Mouse (Mus musculus): ENCODE data around the gene Prep. TPM values are rescaled to one million over a fixed set of nuclear protein-coding genes. Genes with fewer than 3 reads are reported as not detected.
A peak's percentile ranks its signal among the peaks of the same experiment; 100 is the strongest.
"Not testable (repeated sequence)": the region's sequence is repeated elsewhere in the genome, so short reads cannot be mapped to it uniquely, and the experiment has no call there.

Prep gene
- polyA plus RNA-seq, 1 experiment from 2014 or later, result 36.2 TPM

DNA sequence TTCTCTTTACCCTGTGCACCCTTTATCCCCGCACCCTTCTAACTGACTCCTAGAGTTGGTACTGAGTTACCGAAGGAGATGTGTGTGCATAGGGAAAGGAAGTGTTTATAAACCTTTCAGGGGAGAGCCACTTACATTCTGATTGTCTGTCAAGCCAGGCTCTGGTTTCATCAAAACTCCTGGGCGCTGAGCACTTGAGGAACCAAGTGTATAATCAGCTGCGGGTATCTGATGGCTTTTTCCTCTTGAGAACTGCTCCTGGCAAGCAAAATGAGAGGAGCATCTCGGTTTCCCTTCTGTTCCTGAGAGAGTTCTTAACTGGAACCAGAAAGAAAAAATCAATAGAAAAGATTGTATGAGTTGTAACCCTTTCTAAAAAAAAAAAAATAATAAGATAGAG is 10.3 kb downstream of the Prep start:
- WGBS, result 50% methylated on average over 5 of the region's 5 CpGs
- Histone ChIP-seq H3K4me2 (no peak overlapping the region), H3K27me3 (no peaks in the 10 kb centered on the region), H3K4me1 (peaks cover 51% of the 10 kb centered on the region), H3K9ac (no peak overlapping the region), H3K4me3 (no peak overlapping the region), H3K9me3 (no peaks in the 10 kb centered on the region), H3K27ac (peak overlapping the region; percentile 55), H3K36me3 (peaks cover 17% of the 10 kb centered on the region)
- ATAC-seq (ENCODE audit: borderline replicate concordance, extremely low read depth, low FRiP score, low TSS enrichment), result no peak

DNA sequence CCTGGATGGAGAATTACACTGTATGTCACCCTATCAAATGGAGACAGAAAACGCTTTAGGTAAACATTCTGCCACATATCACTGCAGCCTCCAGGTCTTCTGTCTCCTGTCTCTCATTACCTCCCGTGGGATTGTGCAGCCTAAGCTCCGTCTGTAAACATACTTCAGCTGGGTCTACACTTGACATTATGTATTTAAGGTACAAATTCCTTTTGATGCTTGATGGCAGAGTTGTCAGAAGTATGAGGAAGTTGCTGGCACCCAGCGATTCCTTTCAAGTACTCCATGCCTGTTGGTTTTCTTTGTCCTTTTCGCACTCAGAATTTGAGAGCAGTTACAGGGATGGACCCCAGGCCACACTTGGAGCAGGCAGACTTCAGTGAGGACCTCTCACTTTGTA is 12.8 kb downstream of the Prep start:
- Histone ChIP-seq H3K9ac (no peak overlapping the region), H3K4me2 (peak overlapping the region; percentile 20; the same call in 1 of the 2 replicates), H3K36me3 (no peaks in the 10 kb centered on the region), H3K27ac (peak overlapping the region; percentile 92), H3K4me3 (no peak overlapping the region), H3K27me3 (no peaks in the 10 kb centered on the region), H3K9me3 (no peaks in the 10 kb centered on the region), H3K4me1 (peaks cover 62% of the 10 kb centered on the region)
- peak; percentile 65 for ATAC-seq (ENCODE audit: borderline replicate concordance, extremely low read depth, low FRiP score, low TSS enrichment)
- 56% methylated on average over 5 of the region's 5 CpGs for WGBS

DNA sequence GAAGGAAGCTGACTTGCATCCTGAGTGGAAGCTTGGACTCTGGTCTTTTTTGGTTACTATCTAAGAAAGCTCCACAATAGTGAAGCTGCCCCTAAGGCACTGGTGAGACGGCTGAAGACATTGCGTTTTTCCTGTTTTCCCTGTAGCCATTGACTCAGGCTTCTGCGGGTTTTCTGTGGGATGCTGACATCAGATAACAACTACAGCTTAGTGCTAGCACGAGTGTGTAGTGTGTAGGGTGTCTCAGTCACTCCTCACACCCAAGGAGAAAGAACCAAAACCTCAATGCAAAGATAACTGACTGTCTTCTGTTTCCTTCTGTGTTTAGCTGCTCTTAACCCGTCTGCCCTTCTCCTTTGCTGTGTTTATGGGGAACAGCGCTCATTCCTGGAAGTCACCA is 13.5 kb downstream of the Prep start:
- Histone ChIP-seq H3K9me3 (no peaks in the 10 kb centered on the region), H3K27ac (peak overlapping the region; percentile 92), H3K9ac (no peak overlapping the region), H3K27me3 (no peaks in the 10 kb centered on the region), H3K36me3 (no peaks in the 10 kb centered on the region), H3K4me1 (peaks cover 59% of the 10 kb centered on the region), H3K4me2 (no peak overlapping the region; the same call in 1 of the 2 replicates), H3K4me3 (no peak overlapping the region)
- ATAC-seq (ENCODE audit: borderline replicate concordance, extremely low read depth, low FRiP score, low TSS enrichment), result no peak
- WGBS, result 58% methylated on average over 6 of the region's 6 CpGs

DNA sequence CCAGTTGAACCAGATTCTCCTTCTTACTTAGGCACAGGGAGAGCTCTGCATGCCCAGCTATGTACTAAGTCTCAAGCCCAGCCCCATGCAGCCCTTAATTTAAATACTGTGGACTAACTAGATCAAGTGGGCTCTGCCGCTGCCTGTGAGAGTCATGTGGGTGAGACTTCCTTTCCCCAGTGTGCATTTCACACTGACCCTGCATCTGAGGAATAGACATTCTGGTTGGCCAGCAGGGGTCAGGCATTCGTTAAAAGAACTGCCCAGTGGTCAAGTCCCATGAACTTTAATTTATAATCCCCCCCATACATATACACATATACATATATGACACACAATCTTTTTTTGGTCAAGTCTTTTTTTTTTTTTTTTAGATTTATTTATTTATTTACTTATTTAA is 15.7 kb downstream of the Prep start:
- ATAC-seq (ENCODE audit: borderline replicate concordance, extremely low read depth, low FRiP score, low TSS enrichment), result no peak
- H3K36me3 ChIP-seq, result no peaks in the 10 kb centered on the region
- H3K9me3 ChIP-seq, result no peaks in the 10 kb centered on the region
- H3K4me2 ChIP-seq, result no peak overlapping the region
- H3K27me3 ChIP-seq, result no peaks in the 10 kb centered on the region
- no peak overlapping the region for H3K4me3 ChIP-seq
- no peak overlapping the region for H3K9ac ChIP-seq
- H3K27ac ChIP-seq, result no peak overlapping the region; the same call in 1 of the 2 replicates
- peaks cover 45% of the 10 kb centered on the region for H3K4me1 ChIP-seq
- 42% methylated on average over 2 of the region's 2 CpGs for WGBS

DNA sequence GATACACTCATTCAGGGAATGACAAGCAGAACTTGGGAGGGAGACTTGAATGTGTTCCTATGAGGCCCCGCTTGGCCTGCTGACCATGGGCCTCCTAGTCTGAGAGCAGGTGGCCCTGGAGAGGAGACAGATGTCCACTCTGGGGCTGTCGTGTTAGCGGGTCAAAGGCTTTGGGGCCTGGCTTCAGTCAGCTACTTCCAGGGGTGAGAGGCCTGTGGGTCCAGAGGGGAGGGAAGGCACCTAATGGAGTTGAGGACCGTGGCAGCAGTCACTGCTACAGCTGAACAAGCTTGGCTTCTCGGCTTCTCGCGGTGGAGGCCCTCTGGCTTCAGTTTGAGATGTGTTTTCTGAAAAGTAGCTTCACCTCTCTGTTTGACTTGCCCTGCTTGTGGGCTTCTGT is 17.0 kb downstream of the Prep start:
- H3K27me3 ChIP-seq; ATAC-seq (ENCODE audit: borderline replicate concordance, extremely low read depth, low FRiP score, low TSS enrichment); H3K36me3 ChIP-seq; H3K9me3 ChIP-seq; H3K4me2 ChIP-seq; H3K4me3 ChIP-seq; H3K27ac ChIP-seq; H3K9ac ChIP-seq: not testable (repeated sequence)
- 51% methylated on average over 7 of the region's 7 CpGs for WGBS
- H3K4me1 ChIP-seq, result peaks cover 32% of the 10 kb centered on the region

DNA sequence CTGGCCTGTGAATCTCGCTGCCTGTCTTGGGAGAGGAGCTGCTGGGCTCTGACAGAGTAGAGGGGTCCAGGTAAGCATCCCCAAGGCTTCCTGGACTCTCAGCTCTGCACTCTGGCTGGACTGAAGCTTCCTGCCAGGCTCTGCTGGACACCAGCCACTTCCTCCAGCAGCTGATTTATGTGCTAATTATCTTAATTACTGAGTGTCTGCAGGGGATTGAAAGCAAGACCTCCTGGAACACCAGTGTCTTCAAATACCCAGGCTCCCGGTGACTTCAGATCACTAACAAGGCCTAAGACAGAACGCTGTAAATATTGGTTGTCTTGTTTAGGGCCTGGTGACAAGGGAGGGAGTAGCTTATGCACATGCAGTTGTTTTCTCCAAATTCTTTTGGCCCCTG is 17.5 kb downstream of the Prep start:
- no peaks in the 10 kb centered on the region for H3K9me3 ChIP-seq
- no peaks in the 10 kb centered on the region for H3K36me3 ChIP-seq
- no peak for ATAC-seq (ENCODE audit: borderline replicate concordance, extremely low read depth, low FRiP score, low TSS enrichment)
- no peak overlapping the region for H3K27ac ChIP-seq
- no peak overlapping the region for H3K4me3 ChIP-seq
- no peak overlapping the region for H3K4me2 ChIP-seq
- peaks cover 30% of the 10 kb centered on the region for H3K4me1 ChIP-seq
- WGBS, result 52% methylated on average over 3 of the region's 3 CpGs
- no peaks in the 10 kb centered on the region for H3K27me3 ChIP-seq
- no peak overlapping the region for H3K9ac ChIP-seq

DNA sequence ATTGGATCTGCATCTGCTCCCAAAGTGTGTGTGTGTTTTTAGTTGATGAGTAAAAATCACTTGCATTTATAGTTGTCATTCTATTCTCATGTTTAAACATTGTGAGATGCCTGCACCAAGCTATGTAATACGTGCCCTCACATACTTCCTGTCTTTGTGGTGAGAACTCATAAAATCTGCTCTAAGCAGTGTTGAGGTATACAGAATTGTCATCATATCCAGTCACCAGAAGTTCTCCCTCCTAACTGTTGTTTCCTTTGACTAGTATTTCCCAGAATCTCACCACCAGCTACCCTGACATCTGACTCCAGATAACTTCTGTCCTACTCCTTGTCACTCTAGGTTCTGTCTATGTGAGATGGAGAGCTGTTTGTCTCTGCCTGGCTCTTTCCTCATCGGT is 18.3 kb downstream of the Prep start:
- H3K4me3 ChIP-seq, result no peak overlapping the region
- no peaks in the 10 kb centered on the region for H3K27me3 ChIP-seq
- no peak overlapping the region for H3K4me2 ChIP-seq
- ATAC-seq (ENCODE audit: borderline replicate concordance, extremely low read depth, low FRiP score, low TSS enrichment), result no peak
- no peaks in the 10 kb centered on the region for H3K36me3 ChIP-seq
- H3K27ac ChIP-seq, result no peak overlapping the region
- WGBS, result 53% methylated on average over 2 of the region's 2 CpGs
- no peaks in the 10 kb centered on the region for H3K9me3 ChIP-seq
- no peak overlapping the region for H3K9ac ChIP-seq
- H3K4me1 ChIP-seq, result peaks cover 27% of the 10 kb centered on the region

DNA sequence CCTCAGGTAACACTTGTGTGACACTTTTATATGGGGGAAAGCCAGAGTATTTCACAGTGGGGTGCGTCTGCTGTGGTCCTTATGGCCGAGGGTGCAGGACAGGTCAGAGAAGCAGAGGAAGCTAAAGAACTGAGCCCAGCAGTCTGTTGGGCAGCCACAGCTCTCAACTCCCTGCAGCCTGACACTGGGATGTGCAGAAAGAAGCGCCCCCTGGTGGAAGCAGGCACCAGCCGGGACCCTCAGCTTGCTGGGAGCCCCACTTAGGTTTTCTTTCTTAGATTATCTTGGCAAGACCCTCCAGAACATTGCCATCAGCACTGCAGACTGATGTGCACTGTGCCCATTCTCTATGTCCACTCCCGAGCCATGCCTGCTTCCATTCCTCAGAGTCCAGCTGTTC is 19.6 kb downstream of the Prep start:
- Histone ChIP-seq H3K9ac (no peak overlapping the region), H3K4me1 (peaks cover 23% of the 10 kb centered on the region), H3K27ac (no peak overlapping the region), H3K4me2 (no peak overlapping the region), H3K27me3 (no peaks in the 10 kb centered on the region), H3K4me3 (no peak overlapping the region), H3K9me3 (no peaks in the 10 kb centered on the region), H3K36me3 (no peaks in the 10 kb centered on the region)
- WGBS, result 49% methylated on average over 5 of the region's 5 CpGs
- ATAC-seq (ENCODE audit: borderline replicate concordance, extremely low read depth, low FRiP score, low TSS enrichment), result no peak

DNA sequence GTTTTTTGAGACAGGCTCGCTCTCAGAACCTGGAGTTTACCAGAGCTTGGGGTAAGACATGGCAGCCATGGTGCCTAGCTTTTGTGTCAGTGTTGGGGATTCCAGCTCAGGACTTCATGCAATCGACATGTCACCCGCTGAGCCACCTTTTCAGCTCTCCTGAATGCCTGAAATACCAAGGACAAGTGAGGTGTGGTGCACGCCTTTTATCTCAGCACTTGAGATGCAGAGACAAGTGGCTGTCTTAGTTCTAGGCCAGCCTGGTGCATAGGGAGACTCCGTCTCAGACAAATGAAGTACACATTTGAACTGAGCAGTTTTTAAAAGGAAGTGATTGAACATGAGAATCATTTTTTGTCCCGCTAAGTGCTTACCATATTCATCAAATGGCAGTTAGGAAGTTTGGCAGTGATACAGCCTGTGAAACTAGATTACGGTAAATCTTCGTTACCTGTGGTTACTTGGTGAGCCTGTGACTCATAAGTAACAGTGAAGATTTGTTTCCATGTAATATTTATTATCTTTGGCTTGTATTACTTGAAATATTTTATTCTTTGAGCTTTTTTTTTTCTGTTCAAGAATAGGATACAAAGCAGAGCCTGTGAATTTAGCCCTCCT is 24.6 kb downstream of the Prep start:
- Histone ChIP-seq H3K9me3 (no peaks in the 10 kb centered on the region), H3K4me2 (no peak overlapping the region), H3K27me3 (no peaks in the 10 kb centered on the region), H3K36me3 (peaks cover 32% of the 10 kb centered on the region), H3K4me3 (no peak overlapping the region), H3K9ac (no peak overlapping the region), H3K27ac (peak overlapping the region; percentile 78), H3K4me1 (peaks cover 20% of the 10 kb centered on the region)
- WGBS, result 58% methylated on average over 8 of the region's 8 CpGs
- ATAC-seq (ENCODE audit: borderline replicate concordance, extremely low read depth, low FRiP score, low TSS enrichment), result peak; percentile 77

DNA sequence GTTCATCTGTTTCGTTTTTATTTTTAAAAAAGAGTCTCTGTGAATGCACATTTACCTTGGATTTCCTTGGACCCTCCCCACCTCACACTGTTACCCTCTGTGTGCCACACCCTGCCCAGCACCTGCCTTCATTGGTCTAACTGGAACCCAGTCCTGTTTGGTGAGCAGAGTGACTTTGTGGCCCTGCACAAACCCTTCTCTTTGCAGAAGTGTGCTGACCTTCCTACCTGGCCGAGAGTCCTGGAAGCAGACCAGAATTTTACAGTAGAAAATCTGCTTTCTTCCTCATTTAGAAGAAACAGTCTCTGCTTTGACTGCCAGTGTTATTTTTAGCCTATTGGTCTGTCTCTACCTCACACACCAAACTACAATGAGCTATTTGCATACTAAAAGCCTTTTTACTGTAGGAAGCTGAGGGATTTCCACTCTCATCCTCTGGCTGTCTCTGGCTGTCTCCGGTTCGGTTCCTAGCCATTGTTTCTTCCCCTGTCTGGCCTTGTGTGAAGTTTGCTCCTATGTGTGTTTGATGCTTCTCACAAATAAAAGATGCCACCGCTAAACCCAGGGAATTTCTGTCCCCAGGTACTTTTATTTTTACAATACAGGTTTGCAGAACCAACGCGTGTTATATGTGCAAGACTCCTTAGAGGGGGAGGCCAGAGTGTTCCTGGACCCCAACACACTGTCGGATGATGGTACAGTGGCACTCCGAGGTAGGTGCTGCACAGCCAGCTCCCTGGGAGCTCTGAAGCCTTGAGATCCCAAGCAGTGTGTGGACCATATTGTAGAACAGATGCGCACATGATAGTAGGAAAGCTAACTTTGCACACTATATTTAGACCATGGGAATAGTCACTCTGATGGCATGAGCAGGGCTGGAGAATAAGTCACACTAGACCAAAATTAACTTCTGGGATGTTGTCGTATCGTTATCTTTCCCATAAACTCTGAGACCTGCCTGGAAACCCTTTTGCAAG is 25.4 kb downstream of the Prep start:
- H3K4me2 ChIP-seq, result no peak overlapping the region
- H3K36me3 ChIP-seq, result peaks cover 37% of the 10 kb centered on the region
- no peaks in the 10 kb centered on the region for H3K27me3 ChIP-seq
- no peak for ATAC-seq (ENCODE audit: borderline replicate concordance, extremely low read depth, low FRiP score, low TSS enrichment)
- H3K4me3 ChIP-seq, result no peak overlapping the region
- peaks cover 16% of the 10 kb centered on the region for H3K4me1 ChIP-seq
- no peak overlapping the region for H3K9ac ChIP-seq
- peak overlapping the region; percentile 78 for H3K27ac ChIP-seq
- 81% methylated on average over 12 of the region's 12 CpGs for WGBS
- H3K9me3 ChIP-seq, result no peaks in the 10 kb centered on the region

DNA sequence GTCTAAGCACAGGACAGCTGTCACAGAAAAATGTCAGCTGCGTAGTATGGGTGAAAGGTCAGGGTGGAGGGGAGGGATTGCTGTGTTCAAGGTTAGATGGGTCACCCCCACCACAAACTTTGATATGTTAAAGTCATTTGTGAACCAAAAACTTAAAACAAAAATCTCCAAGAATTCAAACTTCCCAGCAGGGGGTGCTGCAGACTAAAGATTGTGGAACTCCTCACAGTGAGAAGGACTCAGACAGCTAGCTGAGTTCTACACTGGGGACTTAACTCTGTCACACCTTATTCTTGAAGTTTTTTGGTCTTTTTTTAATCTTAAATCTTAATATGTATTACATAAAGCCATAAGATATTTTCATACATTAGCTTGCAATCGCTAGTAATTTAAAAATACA is 31.7 kb downstream of the Prep start:
- H3K27ac ChIP-seq, result no peak overlapping the region
- H3K27me3 ChIP-seq, result no peaks in the 10 kb centered on the region
- H3K4me3 ChIP-seq, result no peak overlapping the region
- H3K4me1 ChIP-seq, result peaks cover 2% of the 10 kb centered on the region; the same call in 1 of the 2 replicates
- no peaks in the 10 kb centered on the region for H3K9me3 ChIP-seq
- no peak overlapping the region for H3K4me2 ChIP-seq
- WGBS, result 85% methylated on average over 2 of the region's 2 CpGs
- peaks cover 47% of the 10 kb centered on the region for H3K36me3 ChIP-seq
- no peak for ATAC-seq (ENCODE audit: borderline replicate concordance, extremely low read depth, low FRiP score, low TSS enrichment)
- no peak overlapping the region for H3K9ac ChIP-seq

DNA sequence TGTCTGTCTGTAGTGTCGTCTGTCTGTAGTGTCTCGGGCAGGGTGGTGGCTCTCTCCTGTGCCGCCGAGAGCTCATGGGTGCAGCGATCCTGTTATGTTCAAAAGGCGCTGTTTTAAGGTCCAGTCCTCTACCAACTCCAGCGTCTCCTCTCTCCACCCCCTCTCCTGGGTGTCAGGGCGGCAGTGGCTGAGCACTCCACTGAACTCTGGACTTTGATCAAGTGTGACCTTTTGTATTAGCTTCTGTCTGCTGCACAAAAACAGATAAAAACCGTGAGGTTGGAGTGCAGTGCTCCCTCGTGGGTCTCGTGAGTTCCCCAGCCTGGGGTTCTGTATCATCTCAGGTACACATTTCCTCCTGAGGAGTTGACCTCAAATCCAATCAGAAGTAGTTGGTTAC is 33.5 kb downstream of the Prep start:
- H3K4me3 ChIP-seq, result no peak overlapping the region
- 75% methylated on average over 11 of the region's 11 CpGs for WGBS
- no peaks in the 10 kb centered on the region for H3K9me3 ChIP-seq
- H3K36me3 ChIP-seq, result peaks cover 36% of the 10 kb centered on the region
- no peak for ATAC-seq (ENCODE audit: borderline replicate concordance, extremely low read depth, low FRiP score, low TSS enrichment)
- H3K4me1 ChIP-seq, result peaks cover 8% of the 10 kb centered on the region
- H3K9ac ChIP-seq, result no peak overlapping the region
- no peak overlapping the region for H3K4me2 ChIP-seq
- no peak overlapping the region for H3K27ac ChIP-seq
- H3K27me3 ChIP-seq, result no peaks in the 10 kb centered on the region

All from lung, embryonic 15.5 days (tissue).